ENCODE assay signal across 24 mouse cellular contexts in the genomic region with DNA sequence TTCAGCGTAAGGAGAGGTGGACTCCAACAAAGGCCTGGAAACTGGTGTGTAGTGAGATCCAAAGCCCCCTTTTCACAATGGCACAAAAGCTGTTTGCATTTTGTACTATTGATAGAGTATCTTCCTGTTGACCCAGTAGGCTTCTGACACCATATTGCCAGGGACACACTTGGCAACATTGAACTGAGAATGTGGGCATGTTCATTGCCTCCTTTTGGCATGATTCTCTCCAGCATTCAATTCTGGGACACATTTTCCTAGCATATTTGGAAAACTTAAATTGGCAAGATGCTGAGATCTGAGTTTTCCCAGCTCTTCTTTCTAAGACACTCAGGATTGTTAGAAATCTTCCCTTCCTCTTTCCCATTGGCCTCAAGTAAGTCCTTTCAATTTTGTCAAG.
A peak's percentile ranks its signal among the peaks of the same experiment; 100 is the strongest.
DNase-seq lines count a peak whose midpoint lies in the region; ATAC-seq and TF ChIP-seq lines count a peak whose summit lies in the region.
"Had no signal": no experiment of that assay in that cellular context is flagged by ENCODE, and none has a peak within 500 bp of the region (broad histone marks: within the 10 kb centered on the region; RNA-seq: fewer than 3 reads in every experiment).

No protein-coding gene starts in this region.

- no peak overlapping the region for H3K4me2 ChIP-seq in forebrain, postnatal 0 days (ENCODE audit: low read depth)
- H3K4me2 ChIP-seq in forebrain, embryonic 12.5 days, result no peak overlapping the region
- H3K4me2 ChIP-seq: embryonic facial prominence, embryonic 12.5 days had no signal

- ATAC-seq in forebrain, postnatal 0 days, result no peak
- no peak for ATAC-seq in forebrain, embryonic 12.5 days (ENCODE audit: low FRiP score)
- ATAC-seq: activated CD4-positive, CD25-positive, alpha-beta regulatory T cell, adult 4 months; CD4-positive, CD25-positive, alpha-beta regulatory T cell, adult 4 months; forebrain, embryonic 14.5 days; forebrain, embryonic 16.5 days; Patski had no signal

- DNase-seq in forebrain, postnatal 0 days, result peak; percentile 33
- peak; percentile 13 for DNase-seq in heart, adult 11 months
- no peak for DNase-seq in heart, postnatal 25 days (ENCODE audit: low spot score)
- peak; percentile 3 for DNase-seq in adipocyte (ENCODE audit: low spot score)
- DNase-seq in right cerebral cortex, postnatal 36 days (ENCODE audit: low spot score in 2 of 2), result no peak
- DNase-seq: adrenal gland, adult 2 months; adrenal gland, postnatal 10 days; adrenal gland, postnatal 25 days; B cell, adult 2 months; cerebellum, adult 11-12 months; cerebellum, adult 2 months; cerebellum, adult 9-10 months; cerebellum, postnatal 10 days; cerebellum, postnatal 25 days had no signal

- no peak for TF ChIP-seq CTCF in forebrain, postnatal 0 days (IDR thresholded peaks at IDR 0.05; ENCODE audit: low read depth)

- WGBS in forebrain, postnatal 0 days, result 84% methylated on average over 1 of the region's 1 CpGs
- 90% methylated on average over 1 of the region's 1 CpGs for WGBS in forebrain, embryonic 12.5 days

- H3K4me1 ChIP-seq in forebrain, postnatal 0 days (ENCODE audit: insufficient read depth), result no peaks in the 10 kb centered on the region
- peaks cover 13% of the 10 kb centered on the region for H3K4me1 ChIP-seq in forebrain, embryonic 12.5 days

- no peak overlapping the region for H3K27ac ChIP-seq in forebrain, postnatal 0 days (ENCODE audit: low read depth, low read length)
- no peak overlapping the region for H3K27ac ChIP-seq in forebrain, embryonic 12.5 days
- H3K27ac ChIP-seq: embryonic facial prominence, embryonic 10.5 days; embryonic facial prominence, embryonic 12.5 days had no signal

- H3K36me3 ChIP-seq in forebrain, postnatal 0 days (ENCODE audit: insufficient read depth), result no peaks in the 10 kb centered on the region
- H3K36me3 ChIP-seq in forebrain, embryonic 12.5 days (replicated peaks), result no peaks in the 10 kb centered on the region
- H3K36me3 ChIP-seq: embryonic facial prominence, embryonic 10.5 days; embryonic facial prominence, embryonic 12.5 days; G1E had no signal

- no peaks in the 10 kb centered on the region for H3K9me3 ChIP-seq in forebrain, postnatal 0 days (ENCODE audit: low read length)
- H3K9me3 ChIP-seq in forebrain, embryonic 12.5 days, result no peaks in the 10 kb centered on the region
- H3K9me3 ChIP-seq: embryonic facial prominence, embryonic 10.5 days; embryonic facial prominence, embryonic 12.5 days; G1E had no signal

- no peaks in the 10 kb centered on the region for H3K27me3 ChIP-seq in forebrain, postnatal 0 days (ENCODE audit: insufficient read depth, low read length)
- H3K27me3 ChIP-seq in forebrain, embryonic 12.5 days, result no peaks in the 10 kb centered on the region
- H3K27me3 ChIP-seq: CH12.LX; embryonic facial prominence, embryonic 12.5 days; Patski had no signal

- no peak overlapping the region for H3K4me3 ChIP-seq in forebrain, postnatal 0 days (ENCODE audit: low read depth, low read length)
- no peak overlapping the region for H3K4me3 ChIP-seq in forebrain, embryonic 12.5 days (replicated peaks)
- H3K4me3 ChIP-seq: embryonic facial prominence, embryonic 10.5 days; embryonic facial prominence, embryonic 12.5 days had no signal

- H3K9ac ChIP-seq in forebrain, postnatal 0 days, result no peak overlapping the region
- H3K9ac ChIP-seq in forebrain, embryonic 12.5 days, result no peak overlapping the region
- H3K9ac ChIP-seq: embryonic facial prominence, embryonic 12.5 days had no signal

- intact Hi-C loops in heart, postnatal 25 days (cut with DNase I), result no loop called here

Comparison
In these comparisons a context has a peak if more than half of its experiments do, and no peak if none do; other contexts are left out.
1. DNase-seq: peak in forebrain, postnatal 0 days (single experiment), heart, adult 11 months (single experiment) and adipocyte (single experiment); none in heart, postnatal 25 days (single experiment) and right cerebral cortex, postnatal 36 days (0 of 2).